Mouse (Mus musculus): Measurements from ENCODE around the gene Krt16.

Krt16 gene

GRCm38 (mm10) chr11:100248852-100249465 lies at the start of gene Krt16:
Krt16 (minus strand) TSS chr11:100248902.
- no peak for DNase-seq

GRCm38 (mm10) chr11:100297801-100298200 lies 49.1 kb upstream of the Krt16 start:
- DNase-seq: peak; percentile 71

DNA sequence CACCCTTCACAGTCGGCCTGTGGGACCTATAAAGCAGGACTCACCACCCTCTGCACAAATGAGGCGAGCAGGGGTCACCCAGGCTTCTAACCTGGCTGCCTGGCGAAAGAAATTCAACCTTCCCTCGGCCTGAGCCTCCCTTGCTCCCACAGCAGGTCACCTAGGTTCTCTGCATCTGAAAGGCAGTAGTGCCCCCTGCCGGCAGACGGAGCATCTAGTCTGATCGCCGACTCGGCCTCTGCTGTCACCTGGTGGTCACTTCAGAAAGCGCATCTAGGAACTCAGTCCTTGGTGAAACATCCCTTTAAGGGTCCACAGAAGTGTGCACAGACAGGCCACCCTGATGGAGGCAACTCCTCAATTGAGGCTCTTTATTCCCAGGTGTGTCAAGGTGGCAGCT lies 46.6 kb upstream of the Krt16 start:
- peak; percentile 94 for DNase-seq

DNA sequence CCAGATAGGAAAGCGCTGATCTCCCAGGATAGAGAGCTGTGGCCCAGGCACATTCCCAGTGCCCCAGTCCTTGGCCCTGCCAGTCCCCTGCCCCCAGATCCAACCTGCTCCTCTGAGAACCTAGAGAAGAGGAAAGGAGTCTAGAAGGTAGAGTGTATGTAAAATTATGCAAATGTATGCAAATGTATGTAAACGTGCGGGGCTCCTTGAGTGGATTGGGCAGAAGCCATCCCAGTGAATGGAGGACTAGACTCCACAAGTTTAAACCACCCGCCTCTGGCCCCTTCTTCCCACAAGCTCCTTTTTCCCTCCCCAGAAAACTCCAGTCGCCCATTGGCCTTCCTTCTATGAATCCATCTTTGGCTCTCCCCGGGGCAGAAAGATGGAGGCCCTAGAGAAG lies 44.2 kb upstream of the Krt16 start:
- DNase-seq: no peak

DNA sequence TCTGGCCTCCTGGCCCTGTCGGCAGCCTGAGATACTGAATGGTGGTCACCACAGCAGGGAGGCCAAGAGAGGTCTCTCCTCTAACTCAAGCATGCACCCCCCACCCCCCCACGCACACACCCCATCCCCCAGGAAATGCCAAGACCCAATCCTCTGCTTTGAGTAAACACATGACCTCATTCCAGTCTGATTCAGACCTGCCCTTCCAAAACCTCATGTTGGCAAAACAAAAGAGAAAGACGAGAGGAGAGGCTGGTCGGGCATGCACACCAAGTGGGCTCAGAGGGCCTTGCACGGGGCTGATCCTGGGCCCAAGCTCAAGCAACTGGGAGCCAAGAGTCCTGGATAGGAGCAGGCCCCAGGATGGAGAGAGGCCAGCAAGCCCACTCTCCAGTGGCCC lies 41.5 kb upstream of the Krt16 start:
- no peak for DNase-seq

GRCm38 (mm10) chr11:100288942-100289341 lies 40.2 kb upstream of the Krt16 start:
- DNase-seq: no peak

- no peak for DNase-seq
Observed at GRCm38 (mm10) chr11:100287024-100287423, 38.3 kb upstream of the Krt16 start.

GRCm38 (mm10) chr11:100284988-100285387 lies 36.3 kb upstream of the Krt16 start:
- no peak for DNase-seq

- peak; percentile 92 for DNase-seq
Observed at GRCm38 (mm10) chr11:100282549-100282948, 33.8 kb upstream of the Krt16 start.

DNA sequence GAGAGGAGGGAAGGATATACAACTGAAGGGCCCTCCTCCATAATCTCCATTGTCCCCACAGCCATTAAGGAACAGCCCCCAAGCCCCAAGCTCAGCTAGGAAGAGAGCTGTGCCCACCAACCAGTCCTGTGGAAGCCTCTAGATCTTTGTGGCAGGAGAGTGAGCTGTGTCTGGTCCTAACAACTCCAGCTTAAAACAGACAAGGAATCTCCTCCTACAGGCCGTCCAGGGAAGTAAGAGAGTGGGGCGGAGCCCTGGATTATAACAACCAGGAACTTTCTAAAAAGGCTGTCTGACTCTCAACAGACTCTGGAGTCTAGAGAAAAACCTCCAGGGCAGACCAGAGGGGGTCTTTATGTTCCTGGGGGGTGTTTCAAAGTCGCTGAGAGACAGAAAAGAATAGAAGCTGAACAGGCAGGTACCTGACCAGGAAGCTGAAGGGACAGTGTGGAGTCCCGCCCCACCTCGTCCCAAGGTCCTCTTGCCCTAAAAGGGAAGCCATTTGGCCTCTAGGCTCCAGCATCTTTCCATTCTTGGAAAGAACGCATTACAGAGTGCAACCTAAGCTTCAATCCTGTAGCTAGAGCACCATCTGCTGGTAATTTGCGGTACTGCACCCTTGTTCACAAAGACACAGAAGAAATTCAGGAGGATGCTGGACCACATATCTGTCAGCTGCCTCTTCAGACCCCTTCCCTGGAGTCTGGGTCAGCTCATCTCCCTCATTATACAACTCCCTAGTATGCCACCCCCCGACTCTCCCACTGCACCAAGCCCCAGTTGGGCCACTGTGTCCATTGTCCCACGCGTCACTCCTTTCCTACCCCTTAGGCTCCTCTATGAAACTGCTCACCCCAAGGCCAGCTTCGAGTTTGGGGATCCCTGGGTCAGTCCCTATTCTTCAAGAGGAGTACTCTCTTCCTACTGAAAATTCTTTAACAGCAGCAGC lies 33.2 kb upstream of the Krt16 start:
- DNase-seq: peak; percentile 89

- no peak for DNase-seq
Observed at GRCm38 (mm10) chr11:100278759-100279158, 30.1 kb upstream of the Krt16 start.

DNA sequence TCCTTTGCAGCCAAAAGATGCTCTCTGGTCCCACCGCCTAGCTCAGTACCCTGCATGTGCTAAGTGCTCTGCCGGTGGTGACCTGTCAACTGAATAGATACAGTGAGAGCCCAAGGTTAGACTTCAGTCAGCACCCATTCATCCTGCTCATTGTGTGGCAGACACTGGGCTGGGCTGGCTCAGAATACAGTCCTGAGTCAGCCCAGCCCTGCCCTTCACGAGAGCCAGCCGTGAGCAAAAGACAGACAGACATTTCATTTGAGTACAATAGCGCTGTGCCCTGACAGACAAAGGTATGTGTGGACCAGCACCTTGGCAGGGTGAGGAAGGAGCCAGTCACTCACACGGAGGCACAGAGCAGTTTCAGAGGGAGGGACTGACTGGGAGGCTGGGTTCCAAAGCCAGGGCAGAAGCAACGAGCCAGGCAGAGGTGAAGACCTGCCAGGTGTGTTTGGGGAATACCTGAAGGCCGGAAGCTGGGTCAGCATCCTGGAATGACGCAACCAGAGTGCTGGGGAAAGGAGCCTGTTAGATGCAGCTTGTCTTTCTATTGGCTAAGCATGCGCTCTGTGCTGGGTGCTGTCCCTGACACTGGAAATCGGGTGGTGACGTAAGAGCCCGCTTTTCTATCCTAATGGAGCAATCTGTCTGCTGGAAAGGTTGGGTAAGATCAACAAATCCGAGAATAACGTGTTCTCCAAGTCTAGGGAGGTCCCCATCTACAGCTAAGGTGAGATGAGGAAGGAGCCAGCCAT lies 29.2 kb upstream of the Krt16 start:
- DNase-seq: no peak

DNA sequence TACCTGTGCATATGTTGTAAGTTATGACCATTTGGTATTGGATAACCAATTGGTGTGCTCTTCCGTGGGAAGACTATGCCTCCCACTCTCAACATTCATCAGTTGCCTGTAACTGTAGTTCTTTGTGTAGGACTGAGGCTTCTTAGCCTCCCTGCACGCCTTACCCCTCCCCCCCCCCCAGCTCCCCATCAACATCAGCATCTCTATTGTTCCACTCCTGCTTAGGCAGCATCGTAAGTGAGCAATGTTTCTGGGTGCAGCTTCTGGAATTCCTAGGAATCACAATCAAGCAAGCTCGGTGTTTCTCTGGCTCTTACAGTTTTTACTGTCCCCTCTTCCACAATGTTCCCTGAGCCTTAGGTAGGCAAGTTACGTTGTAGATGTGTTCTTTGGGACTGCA lies 26.8 kb upstream of the Krt16 start:
- no peak for DNase-seq

DNA sequence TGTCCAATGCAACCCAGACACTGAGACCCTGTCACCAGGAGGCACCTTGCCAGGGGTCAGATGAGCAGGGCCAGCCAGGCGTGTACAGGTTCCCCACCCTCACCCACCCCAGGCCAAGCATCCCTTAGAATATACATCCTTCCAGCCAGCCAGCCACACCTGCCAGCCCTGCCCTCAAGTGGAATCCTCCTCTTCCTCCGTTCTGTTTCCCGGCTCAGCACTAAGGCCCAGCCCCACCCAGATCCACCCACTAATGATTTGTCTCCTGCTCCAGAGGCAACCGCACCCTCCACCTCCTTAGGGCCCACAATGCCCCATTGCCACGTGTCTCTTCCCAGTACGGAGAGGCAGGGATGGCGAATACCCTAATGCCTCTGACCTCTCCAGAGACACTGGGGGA lies 26.0 kb upstream of the Krt16 start:
- DNase-seq: no peak

DNA sequence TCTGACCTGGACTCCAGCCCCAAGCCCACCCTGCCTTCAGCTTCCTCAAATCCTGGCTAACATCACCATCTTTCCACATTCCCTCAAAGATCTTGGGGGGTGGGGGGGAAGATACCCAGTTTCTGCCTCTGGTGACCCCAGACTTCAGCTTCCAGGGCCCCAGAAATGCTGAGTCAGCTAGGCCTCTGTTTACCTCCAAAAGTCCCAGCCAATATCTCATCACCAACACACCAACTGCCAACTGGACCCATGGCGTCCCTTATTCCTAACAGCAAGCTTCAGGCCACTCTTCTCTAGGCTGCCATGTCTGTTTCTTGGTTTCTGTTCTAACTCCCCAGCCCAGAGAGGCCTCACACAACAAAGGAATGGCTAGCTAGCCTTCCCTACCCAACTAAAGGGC lies 23.2 kb upstream of the Krt16 start:
- no peak for DNase-seq

DNA sequence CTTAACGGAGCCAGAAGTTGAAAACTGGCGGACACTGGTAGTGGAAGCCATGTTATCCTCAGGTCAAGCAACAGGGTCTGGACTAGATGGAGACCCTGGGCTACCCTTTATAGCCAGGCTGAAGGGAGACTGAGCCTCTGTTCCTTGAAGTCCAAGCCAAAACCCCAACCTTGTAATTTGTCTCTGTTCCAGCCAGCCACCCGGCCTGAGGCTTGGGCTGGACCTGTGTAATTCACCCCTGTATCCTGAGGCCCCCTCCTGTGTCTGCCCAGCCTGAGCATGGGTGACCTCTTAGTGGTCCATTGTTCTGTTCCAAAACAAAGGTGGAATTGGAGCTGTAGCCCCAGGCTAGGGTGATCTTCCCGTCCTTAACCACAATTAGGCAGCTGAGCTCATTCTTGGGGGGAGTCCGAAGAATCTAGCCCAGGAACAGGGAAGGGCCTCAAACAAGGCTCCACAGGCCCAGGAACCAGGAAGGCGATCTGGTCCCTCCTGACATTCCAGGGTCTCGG lies 21.2 kb upstream of the Krt16 start, which contains the start of gene Krt42:
Krt42 (minus strand) TSS at position 51 of the 512 bp plus-strand sequence.
- DNase-seq: no peak

DNA sequence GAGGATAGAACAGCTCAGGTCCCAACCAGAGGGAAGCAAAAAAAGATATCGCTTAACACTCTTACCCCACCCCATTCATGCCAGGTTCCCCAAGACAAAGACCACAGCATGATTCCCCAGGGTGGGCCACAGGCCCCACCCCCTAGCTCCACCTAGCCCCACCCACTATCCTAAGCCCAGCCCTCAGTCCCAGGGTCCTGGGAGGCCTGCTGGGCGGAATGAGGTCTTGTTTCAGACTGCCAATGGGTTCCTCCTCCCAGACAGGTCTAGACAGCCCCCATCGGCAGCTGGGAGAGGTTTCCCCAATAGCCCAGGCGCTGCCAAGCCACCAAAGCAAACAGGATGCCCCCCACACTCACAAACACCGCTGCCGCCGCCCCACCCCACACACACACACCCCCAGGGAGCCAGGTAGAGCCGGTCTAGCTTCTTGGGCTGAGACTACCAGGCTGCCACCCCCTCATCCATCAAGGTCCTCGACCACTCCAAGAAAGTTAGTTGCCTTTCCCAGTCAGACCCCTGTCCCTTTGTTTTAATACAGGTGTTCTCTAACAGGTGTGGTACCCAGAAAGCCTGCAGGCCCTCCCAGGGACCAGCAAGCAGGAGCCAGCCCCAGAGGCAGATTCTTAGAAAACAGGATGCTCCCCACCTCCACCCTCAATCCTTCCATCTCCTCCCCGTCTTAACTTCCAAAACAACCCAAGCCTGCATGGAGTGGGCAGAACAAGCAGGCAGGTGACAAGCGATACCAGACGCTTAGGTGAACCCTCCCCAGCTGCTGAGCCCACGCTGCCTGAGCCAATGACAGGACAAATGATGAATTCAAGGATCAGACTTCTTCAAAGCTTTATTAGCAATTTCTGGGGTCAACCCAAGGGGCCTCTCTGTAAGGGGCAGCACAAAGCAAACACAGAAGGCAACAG lies 13.6 kb upstream of the Krt16 start:
- no peak for DNase-seq

DNA sequence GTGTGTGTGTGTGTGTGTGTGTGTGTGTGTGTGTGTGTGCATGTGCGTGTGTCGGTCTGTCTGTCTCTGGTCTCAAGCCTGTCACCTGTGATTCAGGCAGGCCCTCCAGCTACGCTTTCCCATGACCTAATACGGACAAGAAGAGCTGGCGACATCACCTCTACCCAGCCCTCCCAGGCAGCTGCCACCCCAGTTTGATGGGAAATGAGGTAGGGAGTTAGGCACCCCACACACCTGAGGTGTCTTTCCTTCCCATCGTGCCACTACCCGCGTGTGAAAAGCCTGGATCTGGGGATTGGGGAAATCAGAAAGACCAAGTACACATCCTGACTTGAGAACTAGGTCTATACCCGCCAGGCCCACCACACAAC lies 12.5 kb upstream of the Krt16 start:
- no peak for DNase-seq

GRCm38 (mm10) chr11:100260514-100261234 lies 12.0 kb upstream of the Krt16 start, which contains the start of gene Krt17:
Krt17 (minus strand) TSS chr11:100261029.
- no peak for DNase-seq

DNA sequence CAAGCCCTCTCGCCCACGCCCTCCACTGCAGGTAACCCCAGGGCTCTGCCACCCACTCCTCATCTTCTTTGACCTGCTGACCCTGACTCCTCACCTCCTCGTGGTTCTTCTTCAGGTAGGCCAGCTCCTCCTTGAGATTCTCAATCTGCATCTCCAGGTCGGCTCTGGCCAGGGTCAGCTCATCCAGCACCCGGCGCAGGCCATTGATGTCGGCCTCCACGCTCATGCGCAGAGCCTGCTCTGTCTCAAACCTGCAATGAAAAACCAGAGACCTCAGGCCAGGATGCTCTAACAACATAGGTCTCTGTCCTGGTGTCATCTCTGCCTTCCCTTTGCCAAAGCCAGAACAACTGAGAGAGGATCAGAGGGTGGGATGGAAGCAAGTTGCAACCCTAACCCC lies 10.4 kb upstream of the Krt16 start:
- DNase-seq: no peak

GRCm38 (mm10) chr11:100257967-100258366 lies 9.3 kb upstream of the Krt16 start:
- DNase-seq: no peak
